Mouse (Mus musculus): ENCODE results near the gene Ccdc57. TPM values are rescaled to one million over a fixed set of nuclear protein-coding genes. Genes with fewer than 3 reads are reported as not detected.

Gene Ccdc57
- polyA plus RNA-seq, 1 experiment from 2014 or later, result 4.5 TPM

DNA sequence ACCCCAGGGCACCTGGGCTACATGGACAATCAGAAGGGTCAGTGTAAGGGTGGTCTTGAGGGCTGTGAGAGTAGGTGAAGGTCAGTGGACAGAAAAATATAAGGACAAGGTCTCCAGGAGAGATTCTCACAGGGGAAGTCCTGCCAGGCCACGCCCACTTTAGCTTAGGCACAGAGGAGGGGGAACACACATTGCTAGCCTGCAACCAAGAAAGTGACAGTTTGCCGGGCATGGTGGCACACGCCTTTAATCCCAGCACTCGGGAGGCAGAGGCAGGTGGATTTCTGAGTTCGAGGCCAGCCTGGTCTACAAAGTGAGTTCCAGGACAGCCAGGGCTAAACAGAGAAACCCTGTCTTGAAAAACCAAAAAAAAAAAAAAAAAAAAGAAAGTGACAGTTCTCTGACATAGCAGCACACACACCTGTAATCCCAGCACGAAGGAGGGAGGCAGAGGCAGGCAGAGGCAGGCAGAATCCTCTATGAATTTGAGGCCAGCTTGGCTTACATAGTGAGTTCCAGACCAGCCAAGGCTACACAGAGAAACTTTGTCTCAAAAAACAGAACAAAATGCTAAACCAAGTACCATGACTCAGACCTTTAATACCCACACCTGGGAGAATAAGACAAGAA lies 7.2 kb upstream of the Ccdc57 start:
- 63% methylated on average over 5 of the region's 6 CpGs for WGBS
- DNase-seq (ENCODE audit: low spot score) (no peak), ATAC-seq (replicated peaks; ENCODE audit: insufficient number of reproducible peaks, low FRiP score, low TSS enrichment, low read depth) (no peak)
- no peaks in the 10 kb centered on the region for H3K36me3 ChIP-seq (replicated peaks; ENCODE audit: control insufficient read depth, insufficient read depth, low read depth, low read length)
- H3K9me3 ChIP-seq (replicated peaks; ENCODE audit: control insufficient read depth, low read length), result no peaks in the 10 kb centered on the region
- H3K4me3 ChIP-seq (ENCODE audit: low read depth, low read length), result no peak overlapping the region
- H3K9ac ChIP-seq (replicated peaks; ENCODE audit: low read length), result no peak overlapping the region
- no peak overlapping the region for H3K4me2 ChIP-seq (ENCODE audit: low read depth, low read length)
- H3K4me1 ChIP-seq (ENCODE audit: control insufficient read depth, insufficient read depth, low read length), result no peaks in the 10 kb centered on the region
- no peaks in the 10 kb centered on the region for H3K27me3 ChIP-seq (ENCODE audit: control insufficient read depth, insufficient read depth, low read length)
- no peak overlapping the region for H3K27ac ChIP-seq (replicated peaks; ENCODE audit: low read depth, low read length)

DNA sequence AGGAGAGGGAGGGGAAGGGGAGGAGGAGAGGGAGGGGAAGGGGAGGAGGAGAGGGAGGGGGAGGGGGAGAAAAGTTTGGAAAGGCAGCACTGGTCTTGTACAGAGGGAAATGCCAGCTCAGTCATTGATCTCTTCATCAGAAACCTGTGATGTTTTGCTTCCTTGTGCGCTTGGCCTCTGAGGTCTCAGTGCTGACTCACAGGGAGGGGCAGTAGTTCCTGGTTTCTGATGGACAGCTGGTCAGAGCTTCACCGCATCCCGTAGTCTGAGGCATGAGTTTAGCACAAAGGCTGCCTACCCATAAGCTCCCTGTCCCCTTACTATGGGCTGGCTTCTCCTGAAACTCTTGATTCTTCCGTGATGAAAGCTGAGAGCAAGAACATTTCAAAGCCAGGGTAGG lies 6.1 kb upstream of the Ccdc57 start:
- H3K4me2 ChIP-seq (ENCODE audit: low read depth, low read length), result no peak overlapping the region
- WGBS, result 50% methylated on average over 4 of the region's 4 CpGs
- H3K4me3 ChIP-seq (ENCODE audit: low read depth, low read length), result no peak overlapping the region
- H3K27me3 ChIP-seq (ENCODE audit: control insufficient read depth, insufficient read depth, low read length), result no peaks in the 10 kb centered on the region
- H3K27ac ChIP-seq (replicated peaks; ENCODE audit: low read depth, low read length), result no peak overlapping the region
- H3K36me3 ChIP-seq (replicated peaks; ENCODE audit: control insufficient read depth, insufficient read depth, low read depth, low read length), result no peaks in the 10 kb centered on the region
- DNase-seq (ENCODE audit: low spot score), result no peak
- no peaks in the 10 kb centered on the region for H3K9me3 ChIP-seq (replicated peaks; ENCODE audit: control insufficient read depth, low read length)
- no peaks in the 10 kb centered on the region for H3K4me1 ChIP-seq (ENCODE audit: control insufficient read depth, insufficient read depth, low read length)
- H3K9ac ChIP-seq (replicated peaks; ENCODE audit: low read length), result no peak overlapping the region
- ATAC-seq (replicated peaks; ENCODE audit: insufficient number of reproducible peaks, low FRiP score, low TSS enrichment, low read depth), result no peak

DNA sequence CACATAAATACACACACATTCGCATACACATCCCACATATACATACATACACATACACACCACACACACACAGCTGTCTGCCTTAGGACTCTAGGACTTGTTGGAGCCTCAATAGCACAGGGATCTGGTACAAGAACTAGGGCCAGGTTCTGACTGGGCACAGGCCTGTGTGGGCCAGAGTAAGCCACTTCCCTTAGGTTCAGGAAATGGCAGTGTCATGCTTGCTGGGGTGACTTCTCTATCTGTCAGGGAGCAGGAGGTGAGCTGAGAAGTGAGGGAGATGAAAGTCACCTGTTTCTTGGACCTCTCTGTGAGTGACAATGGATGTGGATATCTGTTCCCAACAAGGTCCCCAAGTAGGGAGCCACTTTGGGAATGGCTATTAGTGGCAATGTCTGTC lies 5.3 kb upstream of the Ccdc57 start:
- H3K9ac ChIP-seq (replicated peaks; ENCODE audit: low read length), result no peak overlapping the region
- no peaks in the 10 kb centered on the region for H3K36me3 ChIP-seq (replicated peaks; ENCODE audit: control insufficient read depth, insufficient read depth, low read depth, low read length)
- no peaks in the 10 kb centered on the region for H3K4me1 ChIP-seq (ENCODE audit: control insufficient read depth, insufficient read depth, low read length)
- no peak overlapping the region for H3K4me3 ChIP-seq (ENCODE audit: low read depth, low read length)
- no peaks in the 10 kb centered on the region for H3K27me3 ChIP-seq (ENCODE audit: control insufficient read depth, insufficient read depth, low read length)
- DNase-seq (ENCODE audit: low spot score) (no peak), ATAC-seq (replicated peaks; ENCODE audit: insufficient number of reproducible peaks, low FRiP score, low TSS enrichment, low read depth) (no peak)
- H3K9me3 ChIP-seq (replicated peaks; ENCODE audit: control insufficient read depth, low read length), result no peaks in the 10 kb centered on the region
- H3K4me2 ChIP-seq (ENCODE audit: low read depth, low read length), result no peak overlapping the region
- H3K27ac ChIP-seq (replicated peaks; ENCODE audit: low read depth, low read length), result no peak overlapping the region
- 95% methylated on average over 1 of the region's 1 CpGs for WGBS

DNA sequence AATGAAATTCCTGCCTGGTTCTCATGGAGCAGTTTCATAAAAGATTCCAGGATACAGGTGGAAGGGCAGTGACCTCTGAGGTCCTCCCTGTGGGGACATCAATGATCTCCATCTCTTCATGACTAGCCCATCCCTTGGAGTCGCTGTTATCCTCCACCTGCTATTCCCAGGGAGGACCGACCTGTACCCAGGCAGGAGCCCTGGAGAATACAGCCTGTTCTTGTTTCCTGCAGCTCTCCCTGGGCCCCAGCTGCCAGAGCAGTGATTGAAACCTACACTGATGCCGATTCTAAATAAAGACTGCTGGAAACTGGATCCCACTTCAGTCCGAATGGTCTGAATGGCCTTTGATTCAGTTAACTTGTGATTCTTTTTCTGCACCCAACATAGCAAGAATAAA lies 1.2 kb downstream of the Ccdc57 start:
- H3K4me3 ChIP-seq (ENCODE audit: low read depth, low read length), result no peak overlapping the region
- ATAC-seq (replicated peaks; ENCODE audit: insufficient number of reproducible peaks, low FRiP score, low TSS enrichment, low read depth) (no peak), DNase-seq (ENCODE audit: low spot score) (no peak)
- no peaks in the 10 kb centered on the region for H3K36me3 ChIP-seq (replicated peaks; ENCODE audit: control insufficient read depth, insufficient read depth, low read depth, low read length)
- H3K4me2 ChIP-seq (ENCODE audit: low read depth, low read length), result no peak overlapping the region
- H3K9me3 ChIP-seq (replicated peaks; ENCODE audit: control insufficient read depth, low read length), result no peaks in the 10 kb centered on the region
- no peak overlapping the region for H3K27ac ChIP-seq (replicated peaks; ENCODE audit: low read depth, low read length)
- no peaks in the 10 kb centered on the region for H3K27me3 ChIP-seq (ENCODE audit: control insufficient read depth, insufficient read depth, low read length)
- WGBS, result 88% methylated on average over 4 of the region's 4 CpGs
- no peak overlapping the region for H3K9ac ChIP-seq (replicated peaks; ENCODE audit: low read length)
- H3K4me1 ChIP-seq (ENCODE audit: control insufficient read depth, insufficient read depth, low read length), result no peaks in the 10 kb centered on the region

DNA sequence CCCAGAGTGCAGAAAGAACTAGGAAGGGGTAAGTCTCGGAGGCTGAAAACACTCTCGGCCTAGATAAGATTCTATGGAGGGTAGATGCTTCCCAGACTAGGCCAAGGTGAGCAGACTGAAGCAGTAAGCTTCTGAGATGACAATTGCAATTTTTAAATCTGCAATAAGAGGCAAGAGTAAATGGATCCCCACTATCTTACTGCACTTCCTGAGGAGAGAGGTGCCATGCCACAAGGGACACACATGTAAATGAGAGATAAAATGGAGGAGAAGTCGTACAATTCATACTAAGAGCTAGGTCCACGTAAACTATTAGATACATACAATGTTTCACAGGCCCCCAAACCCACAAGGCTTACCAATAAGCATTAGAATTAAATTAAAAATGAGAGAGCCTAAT lies 4.2 kb downstream of the Ccdc57 start:
- no peak overlapping the region for H3K4me3 ChIP-seq (ENCODE audit: low read depth, low read length)
- 94% methylated on average over 4 of the region's 4 CpGs for WGBS
- no peak overlapping the region for H3K4me2 ChIP-seq (ENCODE audit: low read depth, low read length)
- DNase-seq (ENCODE audit: low spot score) (no peak), ATAC-seq (replicated peaks; ENCODE audit: insufficient number of reproducible peaks, low FRiP score, low TSS enrichment, low read depth) (no peak)
- no peak overlapping the region for H3K27ac ChIP-seq (replicated peaks; ENCODE audit: low read depth, low read length)
- no peaks in the 10 kb centered on the region for H3K4me1 ChIP-seq (ENCODE audit: control insufficient read depth, insufficient read depth, low read length)
- H3K9ac ChIP-seq (replicated peaks; ENCODE audit: low read length), result no peak overlapping the region
- no peaks in the 10 kb centered on the region for H3K9me3 ChIP-seq (replicated peaks; ENCODE audit: control insufficient read depth, low read length)
- H3K27me3 ChIP-seq (ENCODE audit: control insufficient read depth, insufficient read depth, low read length), result no peaks in the 10 kb centered on the region
- H3K36me3 ChIP-seq (replicated peaks; ENCODE audit: control insufficient read depth, insufficient read depth, low read depth, low read length), result no peaks in the 10 kb centered on the region

DNA sequence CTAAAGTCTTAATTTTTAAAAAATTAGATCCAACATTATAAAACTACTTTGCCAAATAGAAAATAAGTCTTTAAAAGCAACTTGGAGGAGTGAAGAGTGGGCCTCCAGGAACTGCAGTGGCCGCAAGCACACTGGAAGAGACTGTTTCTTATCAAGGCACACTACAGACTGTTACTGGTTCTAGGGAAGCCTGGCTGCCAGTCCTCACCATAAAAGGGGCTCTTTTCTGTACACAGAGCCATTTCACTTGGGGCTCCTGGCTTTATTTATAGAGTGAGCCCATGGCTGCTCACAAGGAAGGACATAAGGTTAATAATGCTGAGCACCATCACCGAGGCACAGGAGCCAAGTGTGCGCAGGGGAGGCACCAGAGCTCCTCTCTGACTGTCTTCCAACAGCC lies 10.1 kb downstream of the Ccdc57 start:
- peaks cover 3% of the 10 kb centered on the region; the same call in 1 of the 2 replicates for H3K36me3 ChIP-seq (replicated peaks; ENCODE audit: control insufficient read depth, insufficient read depth, low read depth, low read length)
- no peak overlapping the region for H3K9ac ChIP-seq (replicated peaks; ENCODE audit: low read length)
- H3K9me3 ChIP-seq (replicated peaks; ENCODE audit: control insufficient read depth, low read length), result no peaks in the 10 kb centered on the region
- no peak for DNase-seq (ENCODE audit: low spot score)
- no peak overlapping the region for H3K4me3 ChIP-seq (ENCODE audit: low read depth, low read length)
- H3K27ac ChIP-seq (replicated peaks; ENCODE audit: low read depth, low read length), result no peak overlapping the region
- H3K4me1 ChIP-seq (ENCODE audit: control insufficient read depth, insufficient read depth, low read length), result no peaks in the 10 kb centered on the region
- ATAC-seq (replicated peaks; ENCODE audit: insufficient number of reproducible peaks, low FRiP score, low TSS enrichment, low read depth), result no peak
- H3K4me2 ChIP-seq (ENCODE audit: low read depth, low read length), result no peak overlapping the region
- no peaks in the 10 kb centered on the region for H3K27me3 ChIP-seq (ENCODE audit: control insufficient read depth, insufficient read depth, low read length)
- WGBS, result 93% methylated on average over 3 of the region's 3 CpGs

DNA sequence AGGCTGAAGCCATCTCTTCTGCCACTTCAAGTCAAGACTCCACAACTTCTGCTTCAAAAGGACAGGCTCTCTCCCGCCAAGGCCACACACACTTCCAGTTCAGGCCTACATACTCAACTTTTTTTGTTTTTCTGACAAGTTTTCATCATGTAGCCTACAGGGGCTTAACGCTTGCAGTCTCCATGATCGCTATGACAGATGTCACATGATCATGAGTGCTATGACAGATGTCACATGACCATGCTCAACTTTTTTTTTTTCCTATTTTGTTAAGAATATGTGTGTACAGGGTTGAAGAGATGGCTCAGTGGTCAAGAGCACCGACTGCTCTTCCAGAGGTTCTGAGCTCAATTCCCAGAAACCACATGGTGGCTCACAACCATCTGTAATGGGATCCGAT lies 14.9 kb downstream of the Ccdc57 start:
- no peak overlapping the region for H3K4me3 ChIP-seq (ENCODE audit: low read depth, low read length)
- ATAC-seq (replicated peaks; ENCODE audit: insufficient number of reproducible peaks, low FRiP score, low TSS enrichment, low read depth) (no peak), DNase-seq (ENCODE audit: low spot score) (no peak)
- 95% methylated on average over 5 of the region's 5 CpGs for WGBS
- peaks cover 3% of the 10 kb centered on the region; the same call in 1 of the 2 replicates for H3K36me3 ChIP-seq (replicated peaks; ENCODE audit: control insufficient read depth, insufficient read depth, low read depth, low read length)
- no peaks in the 10 kb centered on the region for H3K9me3 ChIP-seq (replicated peaks; ENCODE audit: control insufficient read depth, low read length)
- no peak overlapping the region for H3K9ac ChIP-seq (replicated peaks; ENCODE audit: low read length)
- H3K27me3 ChIP-seq (ENCODE audit: control insufficient read depth, insufficient read depth, low read length), result no peaks in the 10 kb centered on the region
- H3K27ac ChIP-seq (replicated peaks; ENCODE audit: low read depth, low read length), result no peak overlapping the region
- H3K4me1 ChIP-seq (ENCODE audit: control insufficient read depth, insufficient read depth, low read length), result no peaks in the 10 kb centered on the region
- H3K4me2 ChIP-seq (ENCODE audit: low read depth, low read length), result no peak overlapping the region

DNA sequence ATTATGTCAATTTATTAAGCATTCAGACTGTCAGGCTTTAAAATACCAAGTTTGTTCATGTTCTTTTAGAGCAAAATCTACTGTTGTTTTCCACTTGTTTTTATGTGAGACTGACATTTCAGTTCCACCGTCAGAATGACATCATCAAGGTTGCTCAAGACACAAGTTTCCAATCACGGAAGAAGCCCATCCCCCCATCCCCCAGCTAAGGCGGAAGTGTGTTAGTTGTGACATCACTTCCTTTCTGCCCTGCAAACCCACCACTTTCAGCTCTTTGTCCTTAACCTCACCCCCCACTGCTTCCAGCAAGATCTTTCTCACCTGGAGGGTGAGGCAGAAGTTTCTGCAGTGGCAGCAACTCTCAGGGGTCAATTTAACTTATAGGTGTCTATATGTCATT lies 16.2 kb downstream of the Ccdc57 start:
- Histone ChIP-seq H3K4me3 (ENCODE audit: low read depth, low read length) (no peak overlapping the region), H3K9me3 (replicated peaks; ENCODE audit: control insufficient read depth, low read length) (no peaks in the 10 kb centered on the region), H3K27ac (replicated peaks; ENCODE audit: low read depth, low read length) (no peak overlapping the region), H3K27me3 (ENCODE audit: control insufficient read depth, insufficient read depth, low read length) (no peaks in the 10 kb centered on the region), H3K4me1 (ENCODE audit: control insufficient read depth, insufficient read depth, low read length) (no peaks in the 10 kb centered on the region), H3K36me3 (replicated peaks; ENCODE audit: control insufficient read depth, insufficient read depth, low read depth, low read length) (peaks cover 3% of the 10 kb centered on the region; the same call in 1 of the 2 replicates), H3K4me2 (ENCODE audit: low read depth, low read length) (no peak overlapping the region), H3K9ac (replicated peaks; ENCODE audit: low read length) (no peak overlapping the region)
- ATAC-seq (replicated peaks; ENCODE audit: insufficient number of reproducible peaks, low FRiP score, low TSS enrichment, low read depth), result no peak
- 70% methylated on average over 3 of the region's 3 CpGs for WGBS
- peak; percentile 24 for DNase-seq (ENCODE audit: low spot score)
